Mouse (Mus musculus) myocyte (in vitro differentiated cells): ENCODE measurements around the gene Otof.

ENCODE experiments used
- MAX ChIP-seq: IDR thresholded peaks from one replicate; pipeline ENCODE4 v1.6.1; 2011; ENCODE audit warnings: low read depth, mild to moderate bottlenecking, control low read depth
- MYOD1 ChIP-seq, 3 experiments: IDR thresholded peaks; one replicate each; pipeline ENCODE4 v1.6.1; 2011; ENCODE audit warnings: control low read depth in 2 of 3, low read depth in 2 of 3, mild to moderate bottlenecking in 2 of 3, moderate library complexity in 1 of 3; ENCODE audit not compliant: insufficient read length in 2 of 3, control insufficient read depth in 1 of 3
- MYOG ChIP-seq, 3 experiments: IDR thresholded peaks; one replicate each; pipeline ENCODE4 v1.6.1; 2011; ENCODE audit warnings: control low read depth in 2 of 3, low read depth in 2 of 3, mild to moderate bottlenecking in 2 of 3; ENCODE audit not compliant: insufficient read length in 2 of 3, control insufficient read depth in 1 of 3, insufficient read depth in 1 of 3
- POLR2A ChIP-seq: IDR thresholded peaks from one replicate; pipeline ENCODE4 v1.6.1; 2011; ENCODE audit warnings: low read depth, mild to moderate bottlenecking, control low read depth, moderate library complexity; ENCODE audit not compliant: insufficient read length
- REST ChIP-seq: IDR thresholded peaks from one replicate; pipeline ENCODE4 v1.6.1; 2011; ENCODE audit warnings: mild to moderate bottlenecking, control low read depth, moderate library complexity; ENCODE audit not compliant: insufficient read depth, insufficient read length
- USF1 ChIP-seq: IDR thresholded peaks from one replicate; pipeline ENCODE4 v1.6.1; 2011; ENCODE audit warnings: low read depth, mild to moderate bottlenecking, control low read depth, moderate library complexity

GRCm38 (mm10) chr5:30342601-30343015, 119.1 kb downstream of the Otof start:
- TF ChIP-seq USF1 (no peak), MYOD1 (IDR thresholded peaks at IDR 0.05; ENCODE audit: control insufficient read depth in 1 of 3, insufficient read length in 2 of 3, low read depth in 2 of 3) (no peak), REST (no peak), MYOG (IDR thresholded peaks at IDR 0.05; ENCODE audit: control insufficient read depth in 1 of 3, insufficient read depth in 1 of 3, insufficient read length in 2 of 3, low read depth in 2 of 3) (no peak), POLR2A (no peak), MAX (no peak)
